Mouse (Mus musculus): ENCODE measurements at regions not wholly inside any gene's neighbourhood (a gene's known extent, or its start where the extent isn't known, plus 50 kb on each side); places are given as distances from the start of the nearest gene placed in this dataset.

DNA sequence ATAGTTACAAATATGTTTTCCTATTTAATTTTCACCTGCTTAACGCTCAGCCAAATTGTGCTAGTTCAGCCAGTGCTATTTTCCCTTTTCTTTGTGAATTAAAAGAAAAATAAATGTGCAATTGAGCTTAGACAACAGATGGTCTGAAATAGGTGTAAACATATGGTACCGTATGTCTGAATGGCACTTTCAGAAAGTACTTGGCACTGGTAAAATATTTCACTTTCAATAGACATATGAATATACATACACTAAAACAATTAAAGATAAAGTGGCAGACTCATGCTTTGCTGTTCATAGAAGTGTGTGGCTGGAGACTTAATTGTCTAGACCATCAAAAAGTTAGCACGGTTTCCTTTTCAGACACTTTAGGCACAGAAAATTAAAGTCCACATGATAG is 794.8 kb upstream of the Slitrk1 start:
- no peak overlapping the region for H3K4me3 ChIP-seq (ENCODE audit: low read depth, low read length)
- H3K36me3 ChIP-seq (ENCODE audit: control insufficient read depth, insufficient read depth, low read length), result no peaks in the 10 kb centered on the region
- DNase-seq (ENCODE audit: low spot score), result no peak
- WGBS, result 84% methylated on average over 3 of the region's 3 CpGs
- no peak overlapping the region for H3K9ac ChIP-seq (ENCODE audit: low read length)
- H3K27me3 ChIP-seq (ENCODE audit: control insufficient read depth, insufficient read depth, low read length), result no peaks in the 10 kb centered on the region
- H3K4me2 ChIP-seq (ENCODE audit: low read depth, low read length, severe bottlenecking), result no peak overlapping the region
- no peak for ATAC-seq (replicated peaks; ENCODE audit: low FRiP score)
- no peaks in the 10 kb centered on the region for H3K9me3 ChIP-seq (ENCODE audit: control insufficient read depth, low read length)
- H3K4me1 ChIP-seq (replicated peaks; ENCODE audit: control insufficient read depth, insufficient read depth, low read length), result no peaks in the 10 kb centered on the region
- H3K27ac ChIP-seq (ENCODE audit: low read depth, low read length), result no peak overlapping the region

DNA sequence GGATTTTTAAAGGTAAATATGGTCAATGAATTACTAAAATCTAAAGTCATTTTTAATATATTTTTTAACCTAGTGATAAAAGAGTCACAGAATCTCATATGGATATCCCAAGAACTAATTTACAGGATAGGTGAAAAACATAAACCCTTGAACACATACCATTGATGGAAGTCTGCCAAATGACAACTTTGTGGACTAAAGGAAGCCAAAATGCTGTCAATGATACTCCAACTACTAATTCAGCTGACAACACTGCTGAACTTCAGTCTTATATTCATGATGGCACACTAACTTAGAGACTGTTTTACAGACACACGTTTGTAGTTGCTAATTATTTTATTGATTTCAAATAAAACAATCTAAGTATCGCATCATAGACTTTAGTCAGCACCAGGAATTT is 786.3 kb upstream of the Slitrk1 start:
- H3K9me3 ChIP-seq (ENCODE audit: control insufficient read depth, low read length), result no peaks in the 10 kb centered on the region
- H3K4me2 ChIP-seq (ENCODE audit: low read depth, low read length, severe bottlenecking), result no peak overlapping the region
- no peaks in the 10 kb centered on the region for H3K36me3 ChIP-seq (ENCODE audit: control insufficient read depth, insufficient read depth, low read length)
- 77% methylated on average over 2 of the region's 2 CpGs for WGBS
- no peak overlapping the region for H3K9ac ChIP-seq (ENCODE audit: low read length)
- ATAC-seq (replicated peaks; ENCODE audit: low FRiP score), result no peak
- H3K4me3 ChIP-seq (ENCODE audit: low read depth, low read length), result no peak overlapping the region
- no peaks in the 10 kb centered on the region for H3K4me1 ChIP-seq (replicated peaks; ENCODE audit: control insufficient read depth, insufficient read depth, low read length)
- H3K27me3 ChIP-seq (ENCODE audit: control insufficient read depth, insufficient read depth, low read length), result no peaks in the 10 kb centered on the region
- H3K27ac ChIP-seq (ENCODE audit: low read depth, low read length), result no peak overlapping the region
- DNase-seq (ENCODE audit: low spot score), result no peak

DNA sequence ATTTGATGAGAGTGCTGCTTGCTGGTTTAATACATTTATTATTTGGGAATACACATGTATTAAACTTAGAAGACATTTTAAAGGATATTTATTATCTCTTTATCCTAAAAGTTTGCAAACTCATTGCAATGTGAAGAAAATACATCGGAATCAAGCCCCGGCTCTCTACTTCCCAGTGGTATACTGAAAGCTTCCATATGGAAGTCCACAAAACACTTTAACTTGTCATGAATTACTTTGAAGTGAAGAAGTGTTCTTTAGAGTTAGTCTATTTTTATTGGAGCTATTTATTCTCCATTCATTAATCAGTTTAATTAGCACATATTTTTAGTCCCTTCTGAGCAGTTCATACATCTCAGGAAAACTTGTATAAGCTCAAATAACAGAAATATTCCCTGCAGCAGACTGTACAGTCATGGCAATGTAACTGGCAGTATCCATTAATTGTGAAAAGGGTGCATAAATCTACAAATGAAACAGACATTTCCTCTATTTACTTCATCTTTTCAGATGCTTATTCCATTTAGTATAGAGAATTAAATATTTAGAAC is 754.7 kb upstream of the Slitrk1 start:
- ATAC-seq (replicated peaks; ENCODE audit: low FRiP score) (no peak), DNase-seq (ENCODE audit: low spot score) (no peak)
- no peaks in the 10 kb centered on the region for H3K4me1 ChIP-seq (replicated peaks; ENCODE audit: control insufficient read depth, insufficient read depth, low read length)
- H3K9ac ChIP-seq (ENCODE audit: low read length), result no peak overlapping the region
- H3K9me3 ChIP-seq (ENCODE audit: control insufficient read depth, low read length), result no peaks in the 10 kb centered on the region
- H3K27me3 ChIP-seq (ENCODE audit: control insufficient read depth, insufficient read depth, low read length), result no peaks in the 10 kb centered on the region
- WGBS, result 83% methylated on average over 2 of the region's 2 CpGs
- H3K27ac ChIP-seq (ENCODE audit: low read depth, low read length), result no peak overlapping the region
- H3K4me2 ChIP-seq (ENCODE audit: low read depth, low read length, severe bottlenecking), result no peak overlapping the region
- no peak overlapping the region for H3K4me3 ChIP-seq (ENCODE audit: low read depth, low read length)
- H3K36me3 ChIP-seq (ENCODE audit: control insufficient read depth, insufficient read depth, low read length), result no peaks in the 10 kb centered on the region

DNA sequence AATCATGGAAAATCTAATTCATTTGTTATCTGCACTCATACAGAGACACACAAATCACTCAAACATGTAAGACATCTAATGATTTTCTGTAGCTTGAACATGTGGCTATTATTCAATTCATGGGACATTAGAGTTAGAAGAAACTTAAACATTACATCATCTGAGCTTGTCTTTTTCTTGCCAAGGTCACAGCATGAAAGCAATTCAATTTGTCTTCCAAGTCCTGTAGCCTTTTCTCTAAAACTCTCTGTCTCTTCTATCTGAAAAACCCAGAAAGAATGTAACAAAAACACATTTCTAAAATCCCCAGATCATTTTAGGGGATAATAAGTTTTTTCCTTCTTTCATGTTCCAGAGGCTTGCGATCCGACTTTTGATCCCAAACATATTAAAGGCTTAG is 754.1 kb upstream of the Slitrk1 start:
- H3K4me3 ChIP-seq (ENCODE audit: low read depth, low read length), result no peak overlapping the region
- no peak overlapping the region for H3K9ac ChIP-seq (ENCODE audit: low read length)
- no peak overlapping the region for H3K4me2 ChIP-seq (ENCODE audit: low read depth, low read length, severe bottlenecking)
- no peak overlapping the region for H3K27ac ChIP-seq (ENCODE audit: low read depth, low read length)
- no peaks in the 10 kb centered on the region for H3K4me1 ChIP-seq (replicated peaks; ENCODE audit: control insufficient read depth, insufficient read depth, low read length)
- no peaks in the 10 kb centered on the region for H3K27me3 ChIP-seq (ENCODE audit: control insufficient read depth, insufficient read depth, low read length)
- H3K36me3 ChIP-seq (ENCODE audit: control insufficient read depth, insufficient read depth, low read length), result no peaks in the 10 kb centered on the region
- WGBS, result 41% methylated on average over 2 of the region's 2 CpGs
- H3K9me3 ChIP-seq (ENCODE audit: control insufficient read depth, low read length), result no peaks in the 10 kb centered on the region
- DNase-seq (ENCODE audit: low spot score), result no peak
- no peak for ATAC-seq (replicated peaks; ENCODE audit: low FRiP score)

DNA sequence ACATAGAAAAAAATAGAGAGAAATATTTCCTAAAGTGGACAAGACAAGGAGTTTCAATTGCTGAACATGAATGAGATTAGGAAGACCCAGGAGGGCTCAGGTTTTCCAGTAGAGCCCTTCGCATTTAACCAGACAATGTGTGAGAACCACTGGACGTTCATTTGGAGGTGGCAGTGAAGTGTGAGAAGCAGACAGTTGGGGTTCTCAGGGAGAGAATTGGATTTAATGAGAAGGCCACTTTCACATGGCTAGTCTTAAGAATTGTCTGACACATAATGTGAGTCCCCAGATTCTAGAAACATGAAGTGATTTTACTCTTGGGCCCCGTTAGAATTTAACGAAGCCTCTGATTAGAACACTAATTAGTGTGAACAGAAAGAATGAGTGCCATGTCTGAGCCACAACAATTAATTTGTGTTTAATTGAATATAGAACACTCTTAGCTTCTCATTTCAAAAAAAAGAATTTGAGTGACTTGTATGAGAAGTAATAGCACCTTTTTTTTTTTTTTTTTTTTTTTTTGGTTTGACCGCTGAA is 749.6 kb upstream of the Slitrk1 start:
- peak; percentile 75 for ATAC-seq (replicated peaks; ENCODE audit: low FRiP score)

DNA sequence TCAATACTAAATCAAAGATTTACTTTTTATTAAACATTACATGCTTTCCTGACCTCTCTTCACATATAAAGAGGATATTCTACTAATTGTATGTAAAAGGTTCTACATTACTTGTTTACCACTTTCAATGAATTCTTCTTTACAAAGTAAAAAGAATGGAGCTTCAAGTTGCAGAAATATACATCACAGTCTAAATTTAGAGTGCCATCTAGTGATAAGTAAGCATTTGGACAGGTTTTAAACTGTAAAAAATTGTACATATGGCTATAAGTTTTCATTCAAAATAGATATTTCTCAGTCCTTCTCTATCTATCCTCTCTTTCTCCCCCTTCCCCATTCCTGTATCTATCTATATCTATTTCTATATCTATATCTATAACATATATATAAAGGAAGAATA is 746.4 kb upstream of the Slitrk1 start:
- Histone ChIP-seq H3K27me3 (ENCODE audit: control insufficient read depth, insufficient read depth, low read length) (no peaks in the 10 kb centered on the region), H3K36me3 (ENCODE audit: control insufficient read depth, insufficient read depth, low read length) (no peaks in the 10 kb centered on the region), H3K9me3 (ENCODE audit: control insufficient read depth, low read length) (no peaks in the 10 kb centered on the region), H3K4me2 (ENCODE audit: low read depth, low read length, severe bottlenecking) (no peak overlapping the region), H3K4me1 (replicated peaks; ENCODE audit: control insufficient read depth, insufficient read depth, low read length) (no peaks in the 10 kb centered on the region), H3K27ac (ENCODE audit: low read depth, low read length) (no peak overlapping the region), H3K4me3 (ENCODE audit: low read depth, low read length) (no peak overlapping the region), H3K9ac (ENCODE audit: low read length) (no peak overlapping the region)
- ATAC-seq (replicated peaks; ENCODE audit: low FRiP score) (no peak), DNase-seq (ENCODE audit: low spot score) (no peak)

More for the DNA sequence above, 749.6 kb upstream of the Slitrk1 start:
- Histone ChIP-seq H3K4me2 (ENCODE audit: low read depth, low read length, severe bottlenecking) (no peak overlapping the region), H3K4me3 (ENCODE audit: low read depth, low read length) (no peak overlapping the region), H3K27ac (ENCODE audit: low read depth, low read length) (no peak overlapping the region), H3K36me3 (ENCODE audit: control insufficient read depth, insufficient read depth, low read length) (no peaks in the 10 kb centered on the region), H3K9me3 (ENCODE audit: control insufficient read depth, low read length) (no peaks in the 10 kb centered on the region), H3K9ac (ENCODE audit: low read length) (no peak overlapping the region), H3K4me1 (replicated peaks; ENCODE audit: control insufficient read depth, insufficient read depth, low read length) (no peaks in the 10 kb centered on the region), H3K27me3 (ENCODE audit: control insufficient read depth, insufficient read depth, low read length) (no peaks in the 10 kb centered on the region)
- DNase-seq (ENCODE audit: low spot score), result no peak
- 31% methylated on average over 5 of the region's 5 CpGs for WGBS

DNA sequence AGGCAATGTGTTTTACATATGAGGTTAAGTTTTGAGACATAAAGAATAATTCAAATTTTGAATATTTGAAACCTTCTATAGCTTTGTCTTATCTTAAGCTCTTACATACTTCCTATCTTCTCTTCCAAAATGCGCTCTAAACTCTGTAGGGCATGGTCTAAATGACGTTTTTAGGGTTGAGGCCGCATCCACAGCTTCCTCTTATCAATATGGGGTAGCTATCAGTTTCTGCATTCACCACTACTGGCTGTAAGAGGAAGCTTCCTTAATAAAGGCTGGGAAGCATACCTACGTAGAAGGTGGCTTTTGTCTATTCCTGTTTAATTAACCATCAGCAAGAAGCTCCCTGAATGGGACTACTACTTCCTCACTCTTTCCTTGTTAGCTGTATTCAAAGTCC is 734.6 kb upstream of the Slitrk1 start:
- Histone ChIP-seq H3K4me3 (ENCODE audit: low read depth, low read length) (no peak overlapping the region), H3K9ac (ENCODE audit: low read length) (no peak overlapping the region), H3K4me1 (replicated peaks; ENCODE audit: control insufficient read depth, insufficient read depth, low read length) (no peaks in the 10 kb centered on the region), H3K27me3 (ENCODE audit: control insufficient read depth, insufficient read depth, low read length) (no peaks in the 10 kb centered on the region), H3K27ac (ENCODE audit: low read depth, low read length) (no peak overlapping the region), H3K9me3 (ENCODE audit: control insufficient read depth, low read length) (no peaks in the 10 kb centered on the region), H3K4me2 (ENCODE audit: low read depth, low read length, severe bottlenecking) (no peak overlapping the region), H3K36me3 (ENCODE audit: control insufficient read depth, insufficient read depth, low read length) (no peaks in the 10 kb centered on the region)
- no peak for DNase-seq (ENCODE audit: low spot score)
- WGBS, result 84% methylated on average over 4 of the region's 4 CpGs
- ATAC-seq (replicated peaks; ENCODE audit: low FRiP score), result no peak
